Mouse (Mus musculus): ENCODE results near the gene Paqr5.

The Paqr5 gene

DNA sequence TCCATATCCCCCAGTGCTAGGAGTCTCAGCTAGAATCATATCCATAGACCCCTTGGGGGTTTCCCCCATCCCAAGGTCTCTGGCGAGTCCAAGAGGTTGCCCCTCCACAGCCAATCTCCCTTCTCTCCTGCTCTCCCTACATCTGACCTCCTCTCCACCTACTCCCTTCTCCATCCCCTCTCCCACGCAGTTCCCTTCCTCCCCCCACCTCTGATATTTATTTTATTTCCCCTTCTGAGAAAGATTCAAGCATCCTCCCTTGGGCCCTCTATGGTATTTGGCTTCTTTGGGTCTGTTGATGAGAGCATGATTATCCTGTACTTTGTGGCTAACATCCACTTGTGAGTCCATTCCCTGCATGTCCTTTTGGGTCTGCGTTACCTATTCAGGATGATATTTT is 118.3 kb downstream of the Paqr5 start:
- no peak for DNase-seq

DNA sequence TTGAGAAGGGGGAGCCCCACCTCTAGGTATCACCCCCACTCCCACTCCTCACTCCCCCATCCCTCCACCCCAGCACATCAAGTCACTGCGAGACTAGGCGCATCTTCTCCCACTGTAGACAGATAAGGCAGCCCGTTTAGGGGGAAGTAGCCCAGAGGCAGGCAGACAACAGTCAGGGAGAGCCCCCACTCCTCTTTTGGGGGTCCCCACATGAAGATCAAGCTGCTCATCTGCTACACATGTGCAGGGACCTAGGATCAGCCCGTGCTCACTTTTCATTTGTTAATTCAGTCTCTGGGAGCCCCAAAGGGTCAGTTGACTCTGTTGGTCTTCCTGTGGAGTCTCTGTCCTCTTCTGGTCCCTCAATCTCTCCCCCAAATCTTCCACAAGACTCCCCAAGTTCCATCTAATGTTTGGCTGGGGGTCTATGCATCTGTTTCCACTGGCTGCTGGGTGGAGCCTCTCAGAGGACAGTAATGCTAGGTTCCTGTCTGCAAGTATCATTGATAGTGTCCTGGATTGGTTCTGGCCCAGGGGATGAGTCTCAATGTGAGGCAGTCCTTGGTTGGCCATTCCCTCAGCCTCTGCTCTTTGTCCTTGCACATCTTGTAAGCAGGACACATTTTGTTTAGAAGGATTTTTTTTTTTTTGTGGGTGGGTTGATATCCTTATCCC is 118.9 kb downstream of the Paqr5 start:
- no peak for DNase-seq

DNA sequence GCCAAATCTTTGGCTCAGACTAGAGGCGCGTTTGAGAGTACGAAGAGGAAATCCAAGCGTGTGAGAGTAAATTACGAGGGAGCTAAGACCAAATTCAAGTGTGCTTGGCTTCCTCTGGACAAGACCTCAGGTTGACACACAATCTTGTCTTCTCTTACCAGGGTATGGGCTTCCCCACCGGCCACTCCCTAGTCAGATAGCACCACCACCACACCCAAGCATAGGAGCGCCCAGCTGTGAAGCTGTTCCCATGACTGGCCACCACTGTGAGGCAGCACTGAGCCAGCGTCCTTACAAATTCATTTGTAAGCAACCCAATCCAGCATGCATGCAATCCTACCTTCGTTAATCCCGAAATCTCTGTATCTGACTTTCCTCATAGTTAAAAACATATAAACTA is 119.7 kb downstream of the Paqr5 start:
- DNase-seq, result peak; percentile 49 to 67

DNA sequence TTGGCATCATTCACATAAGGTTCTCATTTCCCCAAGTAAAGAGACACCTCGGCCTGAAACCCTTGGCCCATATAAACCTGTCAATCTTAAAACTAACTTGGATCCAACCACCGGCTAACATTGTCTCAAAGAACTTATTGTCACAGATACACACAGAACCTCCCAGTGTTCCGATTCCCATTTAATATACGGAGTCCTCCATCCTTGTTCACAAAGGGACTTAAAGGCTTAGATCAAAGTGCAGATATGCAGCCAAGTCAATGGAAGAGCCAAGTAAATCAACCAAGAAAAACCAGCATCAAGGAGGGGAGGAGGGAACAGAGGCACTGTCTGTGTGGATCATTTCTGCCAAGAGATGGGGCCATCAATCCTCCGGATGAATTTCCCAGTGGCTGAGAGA is 121.1 kb downstream of the Paqr5 start:
- no peak for DNase-seq

DNA sequence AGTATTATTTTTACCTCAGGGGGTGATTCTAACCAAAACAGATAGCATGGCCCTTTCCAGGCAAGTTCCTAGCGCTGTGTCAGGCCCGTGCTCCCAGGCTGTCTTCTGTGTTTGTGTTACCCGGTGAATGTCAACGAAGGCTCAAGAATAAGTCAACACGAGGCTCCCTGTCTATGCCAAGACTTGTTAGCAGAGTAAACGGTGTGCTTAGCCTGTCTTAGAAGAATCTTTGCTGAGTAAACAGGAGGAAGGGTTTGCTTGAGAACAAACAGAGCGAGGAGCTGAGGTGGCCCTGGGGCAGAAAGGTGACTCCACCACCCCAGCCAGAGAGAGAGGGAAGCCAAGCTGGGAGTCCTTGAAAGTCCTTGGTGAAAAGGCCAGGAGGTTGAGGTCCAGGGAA is 122.5 kb downstream of the Paqr5 start:
- DNase-seq, result peak in 1 of 2 experiments; percentile 41
